Mouse (Mus musculus): ENCODE data around the gene Cnbp. TPM values are rescaled to one million over a fixed set of nuclear protein-coding genes. Genes with fewer than 3 reads are reported as not detected.

The Cnbp gene
- polyA plus RNA-seq (2016; fragmentation: Nextera tagmentation; extraction: Ambion mirVana), result 1,252 and 1,396 TPM in 2 replicates

DNA sequence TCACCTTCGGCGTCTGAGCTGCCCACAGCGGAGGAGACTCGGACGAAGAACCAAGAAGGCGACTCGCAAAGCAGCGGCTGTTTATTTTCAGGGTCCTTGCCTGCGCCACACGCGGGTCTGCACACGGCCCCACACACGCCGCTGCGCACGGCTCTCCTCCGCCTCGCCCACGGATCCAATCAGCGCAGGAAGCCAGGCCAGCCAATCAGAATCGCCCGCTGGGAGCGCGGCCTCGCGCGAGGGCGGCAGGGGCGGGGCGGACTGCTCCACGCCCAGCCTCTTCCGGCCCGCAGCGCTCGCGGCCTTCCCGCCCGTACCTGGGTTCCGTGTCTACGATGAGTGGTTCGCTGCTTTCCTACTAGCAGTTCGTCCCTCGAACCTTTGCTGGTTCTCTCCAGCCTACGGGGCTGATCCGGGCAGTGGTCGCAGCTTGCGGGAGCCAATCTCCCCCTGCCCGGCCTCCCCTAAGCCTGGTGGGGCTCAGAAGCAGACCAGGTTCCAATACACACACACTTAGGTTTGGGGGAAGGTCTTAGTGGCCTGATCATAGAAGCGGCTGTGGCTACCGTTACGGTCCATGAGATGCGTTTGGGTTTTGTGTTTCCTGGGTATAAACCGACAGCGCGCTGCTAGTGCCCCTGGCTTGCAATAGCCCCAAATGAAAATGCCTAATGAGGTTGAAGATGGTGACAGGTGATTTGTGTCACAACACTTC is at the start of gene Cnbp:
TSS of gene Cnbp (minus strand) at position 207 of the 715 bp plus-strand sequence.
- peak; percentile 96 for DNase-seq (ENCODE audit: low spot score)
- peaks cover 31% of the 10 kb centered on the region for H3K4me1 ChIP-seq
- no peaks in the 10 kb centered on the region for H3K9me3 ChIP-seq (replicated peaks)
- under 1% methylated on average over 55 of the region's 55 CpGs for WGBS
- peak within 1 kb of the TSS; percentile 99 for H3K27ac ChIP-seq (replicated peaks)
- peaks cover 29% of the 10 kb centered on the region for H3K36me3 ChIP-seq
- no peaks in the 10 kb centered on the region for H3K27me3 ChIP-seq (ENCODE audit: low read depth, poor library complexity, severe bottlenecking)
- peak within 1 kb of the TSS; percentile 97 for H3K4me3 ChIP-seq

DNA sequence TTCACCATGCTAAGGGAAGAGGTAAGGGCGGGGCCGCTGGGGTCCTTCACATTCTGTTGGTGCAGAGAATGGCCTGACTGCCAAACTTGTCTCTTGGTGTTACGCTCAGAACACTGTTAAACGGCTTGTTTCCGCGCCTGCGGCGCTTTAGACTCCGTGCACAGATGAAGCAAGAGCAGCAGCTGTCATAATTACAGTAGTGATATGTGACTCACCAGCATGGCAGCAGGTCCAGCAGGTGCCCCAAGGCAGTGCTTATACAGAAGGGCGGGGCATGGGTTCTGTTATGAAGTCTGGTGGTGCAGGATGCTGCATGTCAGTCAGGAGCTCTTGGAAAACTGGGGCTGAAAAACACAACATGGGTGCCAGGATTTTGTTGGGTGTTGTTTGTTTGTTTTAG is 47.1 kb upstream of the Cnbp start:
- H3K27me3 ChIP-seq (ENCODE audit: low read depth, poor library complexity, severe bottlenecking), result no peaks in the 10 kb centered on the region
- H3K36me3 ChIP-seq, result peaks cover 99% of the 10 kb centered on the region
- no peak overlapping the region for H3K27ac ChIP-seq (replicated peaks)
- H3K9me3 ChIP-seq (replicated peaks), result no peaks in the 10 kb centered on the region
- WGBS, result 95% methylated on average over 10 of the region's 10 CpGs
- H3K4me1 ChIP-seq, result no peaks in the 10 kb centered on the region
- no peak overlapping the region for H3K4me3 ChIP-seq
- no peak for DNase-seq (ENCODE audit: low spot score)

DNA sequence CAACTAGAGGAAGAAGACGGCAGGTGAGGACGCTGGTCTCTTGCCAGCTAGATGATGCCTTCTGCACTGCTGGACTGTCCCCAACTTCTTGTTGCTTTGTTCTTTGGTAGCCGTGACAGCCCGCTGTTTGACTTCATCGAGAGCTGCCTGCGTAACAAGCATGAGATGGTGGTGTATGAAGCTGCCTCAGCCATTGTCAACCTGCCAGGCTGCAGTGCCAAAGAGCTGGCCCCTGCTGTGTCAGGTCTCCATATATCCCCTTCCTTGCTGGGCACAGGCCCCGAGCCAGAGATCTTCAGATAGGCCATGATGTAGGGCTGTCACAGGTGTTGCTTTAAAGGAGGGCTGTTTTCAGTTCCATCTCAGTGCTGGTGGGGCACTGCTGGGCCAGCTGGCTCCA is 43.0 kb upstream of the Cnbp start:
- DNase-seq (ENCODE audit: low spot score), result no peak
- WGBS, result 94% methylated on average over 7 of the region's 7 CpGs
- Histone ChIP-seq H3K4me1 (peaks cover 2% of the 10 kb centered on the region), H3K36me3 (peaks cover 98% of the 10 kb centered on the region), H3K27ac (replicated peaks) (no peak overlapping the region), H3K27me3 (ENCODE audit: low read depth, poor library complexity, severe bottlenecking) (no peaks in the 10 kb centered on the region), H3K9me3 (replicated peaks) (no peaks in the 10 kb centered on the region), H3K4me3 (no peak overlapping the region)

DNA sequence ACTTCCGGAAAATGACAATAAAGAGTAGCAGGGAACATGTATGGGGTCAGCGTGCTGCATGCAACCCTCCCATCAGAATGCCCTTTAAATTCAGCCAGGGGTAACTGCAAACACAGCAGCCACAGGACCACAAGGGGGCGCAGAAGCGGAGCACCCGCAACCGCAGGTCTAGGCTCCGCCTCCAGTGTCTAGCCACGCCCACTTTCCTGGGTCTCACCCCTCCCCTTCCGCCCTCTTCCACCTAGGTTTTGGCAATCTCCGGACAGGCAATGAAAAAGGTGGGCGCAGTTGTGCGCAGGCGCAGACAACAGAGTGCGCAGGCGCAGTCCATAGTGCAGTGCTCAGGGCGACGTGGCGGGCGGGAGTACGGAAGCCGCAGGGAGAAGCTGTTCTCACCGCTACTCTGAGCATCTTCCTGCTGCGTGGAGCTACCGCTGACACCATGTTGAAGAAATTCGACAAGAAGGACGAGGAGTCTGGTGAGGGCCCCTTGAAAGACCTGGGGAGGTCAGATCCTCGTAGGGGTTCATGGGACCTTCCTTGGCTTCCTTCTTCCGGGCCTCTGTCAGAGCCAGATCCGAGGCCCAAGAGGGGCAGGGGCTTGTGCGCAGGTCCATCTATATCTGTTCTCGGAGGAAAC is 36.8 kb upstream of the Cnbp start, which contains the start of gene Copg1:
TSS of gene Copg1 (plus strand) at position 221 of the 640 bp plus-strand sequence.
- peak within 1 kb of the TSS; percentile 89 for H3K27ac ChIP-seq (replicated peaks)
- H3K4me3 ChIP-seq, result peak within 1 kb of the TSS; percentile 74
- no peaks in the 10 kb centered on the region for H3K27me3 ChIP-seq (ENCODE audit: low read depth, poor library complexity, severe bottlenecking)
- H3K4me1 ChIP-seq, result peaks cover 11% of the 10 kb centered on the region
- DNase-seq (ENCODE audit: low spot score), result peak; percentile 100
- peaks cover 38% of the 10 kb centered on the region for H3K36me3 ChIP-seq
- no peaks in the 10 kb centered on the region for H3K9me3 ChIP-seq (replicated peaks)
- under 1% methylated on average over 31 of the region's 31 CpGs for WGBS

DNA sequence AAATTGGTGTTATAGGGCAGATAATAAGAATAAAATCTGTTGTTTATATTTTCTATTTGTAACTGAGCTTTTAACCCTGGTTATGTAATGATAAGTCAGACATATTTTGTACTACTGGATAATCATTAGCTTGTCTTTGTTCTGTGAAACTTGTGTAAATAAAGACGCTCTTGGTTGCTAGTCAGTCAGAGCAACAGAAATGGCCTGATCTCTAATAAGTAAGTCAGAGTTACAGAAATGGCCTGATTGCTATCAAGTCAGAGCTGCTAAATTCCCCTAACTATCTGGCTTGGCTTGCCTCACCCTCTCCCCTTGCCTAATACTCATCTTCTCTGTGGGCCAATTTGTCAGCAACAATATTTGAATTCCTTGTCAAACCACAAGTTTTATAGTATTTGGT is 35.8 kb upstream of the Cnbp start:
- H3K27me3 ChIP-seq (ENCODE audit: low read depth, poor library complexity, severe bottlenecking), result no peaks in the 10 kb centered on the region
- H3K4me1 ChIP-seq, result peaks cover 11% of the 10 kb centered on the region
- no peak overlapping the region for H3K27ac ChIP-seq (replicated peaks)
- no peaks in the 10 kb centered on the region for H3K9me3 ChIP-seq (replicated peaks)
- no peak for DNase-seq (ENCODE audit: low spot score)
- 84% methylated on average over 1 of the region's 1 CpGs for WGBS
- H3K4me3 ChIP-seq, result no peak overlapping the region
- peaks cover 28% of the 10 kb centered on the region for H3K36me3 ChIP-seq

DNA sequence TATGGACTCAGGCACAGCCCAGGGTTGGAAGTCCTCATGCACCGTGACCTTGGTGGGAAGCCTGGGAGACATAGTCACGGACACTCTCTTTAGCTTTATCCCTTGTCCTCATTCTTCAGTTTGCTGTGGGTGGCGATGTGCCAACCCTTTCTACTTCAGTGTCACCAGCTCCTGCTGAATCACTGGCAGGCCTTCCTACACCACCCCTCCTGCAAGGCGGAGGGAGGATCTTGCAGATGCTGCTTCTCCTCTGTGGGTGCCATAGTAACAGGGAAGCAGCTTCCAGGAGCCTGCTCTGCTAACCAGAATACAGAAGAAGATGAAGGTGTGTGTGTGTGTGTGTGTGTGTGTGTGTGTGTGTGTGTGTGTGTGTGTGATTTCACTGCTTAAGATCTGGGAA is 31.9 kb upstream of the Cnbp start:
- H3K27ac ChIP-seq (replicated peaks), result no peak overlapping the region
- no peak for DNase-seq (ENCODE audit: low spot score)
- WGBS, result 71% methylated on average over 4 of the region's 4 CpGs
- no peaks in the 10 kb centered on the region for H3K36me3 ChIP-seq
- no peaks in the 10 kb centered on the region for H3K27me3 ChIP-seq (ENCODE audit: low read depth, poor library complexity, severe bottlenecking)
- no peaks in the 10 kb centered on the region for H3K9me3 ChIP-seq (replicated peaks)
- H3K4me1 ChIP-seq, result no peaks in the 10 kb centered on the region
- no peak overlapping the region for H3K4me3 ChIP-seq

DNA sequence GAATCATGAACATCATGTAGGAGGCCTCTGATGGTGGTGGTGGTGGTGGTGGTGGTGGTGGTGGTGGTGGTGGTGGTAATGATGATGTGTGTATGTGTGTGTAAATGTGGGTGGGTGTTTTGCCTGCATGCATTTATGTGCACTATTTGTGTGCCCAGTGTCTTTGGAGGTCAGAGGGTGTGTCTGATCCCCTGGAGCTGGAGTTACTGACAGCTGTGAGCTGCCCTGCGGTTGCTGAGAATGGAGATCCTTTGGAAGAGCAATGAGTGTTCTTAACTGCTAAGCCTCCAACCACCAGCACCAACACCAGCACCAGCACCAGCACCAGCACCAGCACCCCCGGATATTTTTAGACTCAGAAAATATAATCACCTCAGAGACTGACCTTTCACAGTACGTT is 31.3 kb upstream of the Cnbp start:
- 87% methylated on average over 3 of the region's 3 CpGs for WGBS

DNA sequence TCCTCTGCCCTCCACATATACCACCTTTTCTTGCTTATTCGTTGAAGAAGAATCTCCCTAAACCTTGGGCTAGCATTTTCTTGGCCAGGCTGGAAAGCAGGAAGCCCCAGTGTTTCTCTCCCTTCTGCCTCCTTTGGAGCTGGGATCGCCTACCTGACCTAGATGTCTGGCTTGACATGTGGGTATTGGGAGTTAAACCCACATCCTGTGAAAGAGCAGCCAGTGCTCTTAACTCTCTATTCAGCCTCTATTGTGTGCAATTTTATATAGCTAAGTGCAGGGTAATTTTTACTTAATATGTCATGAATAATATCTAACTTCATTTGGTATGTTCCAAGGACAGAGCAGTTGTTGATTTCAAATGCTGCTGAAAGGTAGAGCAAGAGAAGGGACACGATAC is 28.7 kb upstream of the Cnbp start:
- no peak for DNase-seq (ENCODE audit: low spot score)
- Histone ChIP-seq H3K9me3 (replicated peaks) (no peaks in the 10 kb centered on the region), H3K27ac (replicated peaks) (no peak overlapping the region), H3K4me3 (no peak overlapping the region), H3K4me1 (no peaks in the 10 kb centered on the region), H3K27me3 (ENCODE audit: low read depth, poor library complexity, severe bottlenecking) (no peaks in the 10 kb centered on the region), H3K36me3 (no peaks in the 10 kb centered on the region)
- 72% methylated on average over 3 of the region's 3 CpGs for WGBS

More for the DNA sequence above, 31.3 kb upstream of the Cnbp start:
- Histone ChIP-seq H3K27ac (replicated peaks) (no peak overlapping the region), H3K36me3 (no peaks in the 10 kb centered on the region), H3K4me1 (no peaks in the 10 kb centered on the region), H3K9me3 (replicated peaks) (no peaks in the 10 kb centered on the region), H3K4me3 (no peak overlapping the region), H3K27me3 (ENCODE audit: low read depth, poor library complexity, severe bottlenecking) (no peaks in the 10 kb centered on the region)
- no peak for DNase-seq (ENCODE audit: low spot score)

DNA sequence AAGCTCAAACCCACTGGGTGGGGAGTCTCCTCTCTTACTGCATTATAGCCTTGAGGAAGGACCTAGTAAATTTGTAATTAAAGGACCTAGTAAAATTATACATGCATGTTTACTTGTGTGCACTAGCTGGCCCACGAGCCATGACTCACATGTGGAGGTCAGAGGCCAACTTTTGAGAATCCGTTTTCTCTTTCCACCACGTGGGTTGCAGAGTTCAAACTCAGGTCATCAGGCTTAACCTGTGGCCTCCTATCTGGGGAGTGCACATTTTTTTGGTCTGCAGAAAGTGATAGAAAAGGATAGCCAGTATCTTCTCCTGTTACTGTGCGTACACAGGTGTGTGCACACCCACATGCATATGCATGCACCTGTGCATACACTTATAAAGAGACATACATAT is 28.1 kb upstream of the Cnbp start:
- Histone ChIP-seq H3K4me3 (no peak overlapping the region), H3K36me3 (no peaks in the 10 kb centered on the region), H3K27ac (replicated peaks) (no peak overlapping the region), H3K27me3 (ENCODE audit: low read depth, poor library complexity, severe bottlenecking) (no peaks in the 10 kb centered on the region), H3K4me1 (no peaks in the 10 kb centered on the region), H3K9me3 (replicated peaks) (no peaks in the 10 kb centered on the region)
- 68% methylated on average over 4 of the region's 4 CpGs for WGBS
- no peak for DNase-seq (ENCODE audit: low spot score)

DNA sequence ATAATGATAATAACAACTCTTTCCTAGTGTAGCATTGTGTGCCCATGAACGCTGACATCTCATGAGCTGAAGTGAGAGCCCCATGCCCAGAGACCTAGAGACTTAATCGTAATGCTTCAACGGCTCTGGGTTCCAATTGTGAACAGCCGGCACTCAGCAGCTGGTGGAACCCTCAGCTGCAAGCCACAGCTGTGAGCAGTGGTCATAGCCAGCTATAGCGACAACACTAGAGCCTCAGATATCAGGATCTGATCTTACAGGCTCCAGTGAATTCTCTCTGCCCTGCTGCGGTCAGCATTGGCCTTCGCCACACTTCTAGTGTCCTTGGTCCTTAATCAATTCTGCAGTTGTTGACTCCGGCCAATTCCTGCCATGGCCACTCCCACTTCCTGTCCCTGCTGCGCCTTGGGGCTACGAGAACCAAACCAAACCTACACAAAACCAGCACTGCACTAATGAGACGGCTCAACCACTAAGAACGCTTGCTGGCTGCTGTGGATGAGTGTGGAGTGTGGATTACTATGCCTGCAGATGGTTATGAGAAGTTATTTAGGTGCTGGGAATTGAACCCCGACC is 25.2 kb upstream of the Cnbp start:
- no peaks in the 10 kb centered on the region for H3K9me3 ChIP-seq (replicated peaks)
- H3K4me1 ChIP-seq, result no peaks in the 10 kb centered on the region
- H3K27ac ChIP-seq (replicated peaks), result no peak overlapping the region
- no peaks in the 10 kb centered on the region for H3K27me3 ChIP-seq (ENCODE audit: low read depth, poor library complexity, severe bottlenecking)
- H3K36me3 ChIP-seq, result no peaks in the 10 kb centered on the region
- DNase-seq (ENCODE audit: low spot score), result no peak
- H3K4me3 ChIP-seq, result no peak overlapping the region
- WGBS, result 83% methylated on average over 13 of the region's 13 CpGs

DNA sequence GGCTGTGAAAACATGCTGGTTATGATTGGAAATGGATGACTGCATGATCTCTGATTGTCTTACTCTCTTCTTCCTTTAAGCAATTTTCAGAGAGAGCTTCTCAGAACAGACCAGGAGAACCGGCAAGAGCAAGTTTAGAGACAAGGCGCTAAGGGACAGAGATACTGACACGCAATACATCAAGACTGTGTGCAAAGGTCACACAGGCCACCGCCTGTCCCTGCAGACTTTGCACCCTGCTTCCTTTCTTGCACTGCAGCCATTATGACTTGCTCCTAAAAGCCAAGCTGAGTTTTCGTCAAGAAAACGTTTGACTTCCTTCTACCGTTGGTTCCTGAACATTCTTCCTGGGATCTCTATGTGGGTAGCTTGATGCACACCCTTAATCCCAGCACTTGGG is 24.7 kb upstream of the Cnbp start:
- Histone ChIP-seq H3K36me3 (no peaks in the 10 kb centered on the region), H3K4me3 (no peak overlapping the region), H3K27me3 (ENCODE audit: low read depth, poor library complexity, severe bottlenecking) (no peaks in the 10 kb centered on the region), H3K27ac (replicated peaks) (no peak overlapping the region), H3K9me3 (replicated peaks) (no peaks in the 10 kb centered on the region), H3K4me1 (no peaks in the 10 kb centered on the region)
- 94% methylated on average over 7 of the region's 7 CpGs for whole genome bisulfite sequencing
- DNase-seq (ENCODE audit: low spot score), result no peak

DNA sequence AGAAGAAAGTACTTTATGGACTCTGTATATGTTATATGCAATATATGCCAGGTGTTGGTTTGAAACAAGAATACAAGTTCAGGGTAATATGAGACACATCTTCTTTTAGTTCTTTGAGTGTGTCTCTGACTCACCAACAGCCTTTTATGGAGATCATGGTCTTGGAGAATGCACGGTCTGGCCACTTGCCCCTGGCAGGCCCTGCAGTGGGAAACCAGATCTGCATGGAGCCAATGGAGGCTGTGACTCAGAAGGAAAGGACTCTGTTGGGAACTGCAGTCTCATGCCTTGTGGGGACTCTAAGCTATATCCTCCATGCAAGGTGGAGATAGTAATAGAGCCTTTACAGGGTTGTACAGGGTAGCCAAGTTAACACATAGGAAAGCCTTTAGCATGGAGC is 24.2 kb upstream of the Cnbp start:
- Histone ChIP-seq H3K27ac (replicated peaks) (no peak overlapping the region), H3K27me3 (ENCODE audit: low read depth, poor library complexity, severe bottlenecking) (no peaks in the 10 kb centered on the region), H3K36me3 (no peaks in the 10 kb centered on the region), H3K4me1 (no peaks in the 10 kb centered on the region), H3K4me3 (no peak overlapping the region), H3K9me3 (replicated peaks) (no peaks in the 10 kb centered on the region)
- 88% methylated on average over 1 of the region's 1 CpGs for WGBS
- DNase-seq (ENCODE audit: low spot score), result no peak

DNA sequence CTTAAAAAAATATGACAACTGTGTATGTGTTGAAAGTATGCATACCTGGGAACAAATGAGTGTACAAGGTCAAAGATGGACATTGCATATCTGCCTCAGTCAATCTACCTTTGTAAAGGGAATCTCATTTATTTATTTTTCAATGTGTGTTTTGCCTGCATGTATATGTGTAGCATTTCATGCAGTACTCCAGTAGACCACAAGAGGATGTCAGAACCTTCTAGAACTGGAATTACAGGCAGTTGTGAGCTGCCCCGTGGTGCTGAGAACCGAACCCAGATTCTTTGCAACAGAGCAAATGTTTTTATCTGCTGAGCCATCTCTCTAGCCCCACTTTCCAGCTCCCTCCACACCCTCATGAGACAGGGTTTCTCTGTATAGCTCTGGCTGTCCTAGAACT is 23.1 kb upstream of the Cnbp start:
- H3K4me3 ChIP-seq, result no peak overlapping the region
- H3K9me3 ChIP-seq (replicated peaks), result no peaks in the 10 kb centered on the region
- no peak for DNase-seq (ENCODE audit: low spot score)
- no peaks in the 10 kb centered on the region for H3K36me3 ChIP-seq
- no peak overlapping the region for H3K27ac ChIP-seq (replicated peaks)
- H3K27me3 ChIP-seq (ENCODE audit: low read depth, poor library complexity, severe bottlenecking), result no peaks in the 10 kb centered on the region
- no peaks in the 10 kb centered on the region for H3K4me1 ChIP-seq
- WGBS, result 89% methylated on average over 2 of the region's 2 CpGs

Data from midbrain, embryonic 10.5 days (tissue).